Mouse (Mus musculus): Measurements from ENCODE around the gene Ssbp4. TPM values are rescaled to one million over a fixed set of nuclear protein-coding genes. Genes with fewer than 3 reads are reported as not detected.

Gene Ssbp4
- total RNA-seq, 2 experiments from 2014 or later, result 274 to 297 TPM

- no peak for TF ChIP-seq CTCF (conservative IDR thresholded peaks at IDR 0.05)
- Histone ChIP-seq H3K4me3 (no peak overlapping the region), H3K27ac (no peak overlapping the region)
- DNase-seq (ENCODE audit: low spot score in 2 of 2), result no peak
These were observed 38.1 kb upstream of the Ssbp4 start for GRCm38 (mm10) chr8:70646775-70647174.

- TF ChIP-seq CTCF (conservative IDR thresholded peaks at IDR 0.05), result no peak
- no peak for DNase-seq (ENCODE audit: low spot score in 2 of 2)
- H3K4me3 ChIP-seq, result no peak overlapping the region
- H3K27ac ChIP-seq, result no peak overlapping the region
These were observed 37.7 kb upstream of the Ssbp4 start for GRCm38 (mm10) chr8:70646369-70646768.

- H3K4me3 ChIP-seq, result no peak overlapping the region
- no peak overlapping the region for H3K27ac ChIP-seq
- no peak for TF ChIP-seq CTCF (conservative IDR thresholded peaks at IDR 0.05)
- no peak for DNase-seq (ENCODE audit: low spot score in 2 of 2)
These were observed 37.0 kb upstream of the Ssbp4 start for GRCm38 (mm10) chr8:70645501-70646224.

GRCm38 (mm10) chr8:70644065-70644464 is 35.4 kb upstream of the Ssbp4 start:
- no peak overlapping the region for H3K4me3 ChIP-seq
- TF ChIP-seq CTCF (conservative IDR thresholded peaks at IDR 0.05), result peak; percentile 62
- DNase-seq (ENCODE audit: low spot score in 2 of 2), result no peak
- H3K27ac ChIP-seq, result no peak overlapping the region

DNA sequence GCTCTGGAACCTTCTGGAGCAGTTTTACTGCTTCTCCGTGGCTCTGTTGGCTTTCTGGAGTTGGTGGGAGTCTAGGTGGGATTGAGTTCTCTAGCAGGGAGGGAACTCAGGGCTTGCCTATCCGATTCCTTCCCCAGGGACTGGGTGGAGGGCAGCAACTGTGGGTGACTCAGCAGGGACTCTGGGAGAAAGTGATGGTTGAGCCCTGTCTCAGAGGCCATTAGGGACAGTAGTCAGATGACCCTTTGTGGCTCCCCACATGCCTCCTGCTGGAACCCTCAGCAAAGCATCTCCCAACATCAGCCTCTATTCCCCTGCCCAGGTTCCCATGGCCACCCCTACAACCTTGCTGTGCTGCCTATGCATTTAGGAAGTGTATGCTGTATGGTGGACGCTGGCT is 34.3 kb upstream of the Ssbp4 start:
- DNase-seq (ENCODE audit: low spot score in 2 of 2), result no peak
- H3K4me3 ChIP-seq, result no peak overlapping the region
- TF ChIP-seq CTCF (conservative IDR thresholded peaks at IDR 0.05), result no peak
- no peak overlapping the region for H3K27ac ChIP-seq

DNA sequence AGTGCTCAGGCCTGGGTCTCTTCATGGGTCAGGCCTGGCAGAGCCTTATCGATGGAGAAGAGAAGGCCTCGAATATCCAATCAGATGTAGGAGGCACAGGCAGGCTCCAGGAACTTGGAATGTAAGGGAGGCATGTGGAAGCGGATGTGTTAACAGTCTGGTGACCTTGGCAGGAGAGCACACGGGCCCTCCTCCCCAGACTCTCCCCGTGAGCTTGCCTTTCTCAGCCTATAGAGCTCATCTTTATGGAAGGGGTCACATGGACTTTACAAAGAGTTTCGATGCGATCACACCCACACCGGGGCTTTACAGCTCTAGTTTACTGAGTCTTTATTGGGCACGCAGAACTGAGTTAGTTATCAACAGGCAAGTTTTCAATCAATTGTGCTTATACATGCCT is 30.1 kb upstream of the Ssbp4 start:
- no peak for TF ChIP-seq CTCF (conservative IDR thresholded peaks at IDR 0.05)
- no peak for DNase-seq (ENCODE audit: low spot score in 2 of 2)
- H3K4me3 ChIP-seq, result no peak overlapping the region
- H3K27ac ChIP-seq, result no peak overlapping the region

DNA sequence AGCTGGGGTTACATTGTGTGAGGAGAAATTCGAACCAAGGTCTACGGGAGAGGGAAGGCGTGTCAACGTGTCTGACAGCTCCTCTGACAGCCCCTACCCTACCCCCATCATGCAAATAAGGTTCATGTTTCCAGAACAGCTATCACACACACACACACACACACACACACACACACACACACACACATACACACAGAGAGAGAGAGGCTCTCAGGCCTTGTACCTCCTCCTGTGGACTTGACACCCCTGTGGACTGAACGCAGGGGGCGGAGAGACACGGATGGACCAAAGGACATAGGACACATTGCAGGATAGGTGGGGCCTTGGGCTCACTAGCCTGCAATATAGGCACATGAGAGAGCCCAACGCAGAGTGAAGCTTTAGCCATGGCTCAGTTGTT is 28.2 kb upstream of the Ssbp4 start:
- TF ChIP-seq CTCF (conservative IDR thresholded peaks at IDR 0.05), result no peak
- Histone ChIP-seq H3K27ac (no peak overlapping the region), H3K4me3 (no peak overlapping the region)
- DNase-seq (ENCODE audit: low spot score in 2 of 2), result no peak

- DNase-seq (ENCODE audit: low spot score in 2 of 2), result no peak
- H3K4me3 ChIP-seq, result no peak overlapping the region
- TF ChIP-seq CTCF (conservative IDR thresholded peaks at IDR 0.05), result no peak
These were observed 26.9 kb upstream of the Ssbp4 start for GRCm38 (mm10) chr8:70635527-70635926.

GRCm38 (mm10) chr8:70634066-70634465 is 25.4 kb upstream of the Ssbp4 start:
- no peak overlapping the region for H3K27ac ChIP-seq
- TF ChIP-seq CTCF (conservative IDR thresholded peaks at IDR 0.05), result no peak
- no peak for DNase-seq (ENCODE audit: low spot score in 2 of 2)

More at GRCm38 (mm10) chr8:70635527-70635926, 26.9 kb upstream of the Ssbp4 start:
- H3K27ac ChIP-seq, result no peak overlapping the region

DNA sequence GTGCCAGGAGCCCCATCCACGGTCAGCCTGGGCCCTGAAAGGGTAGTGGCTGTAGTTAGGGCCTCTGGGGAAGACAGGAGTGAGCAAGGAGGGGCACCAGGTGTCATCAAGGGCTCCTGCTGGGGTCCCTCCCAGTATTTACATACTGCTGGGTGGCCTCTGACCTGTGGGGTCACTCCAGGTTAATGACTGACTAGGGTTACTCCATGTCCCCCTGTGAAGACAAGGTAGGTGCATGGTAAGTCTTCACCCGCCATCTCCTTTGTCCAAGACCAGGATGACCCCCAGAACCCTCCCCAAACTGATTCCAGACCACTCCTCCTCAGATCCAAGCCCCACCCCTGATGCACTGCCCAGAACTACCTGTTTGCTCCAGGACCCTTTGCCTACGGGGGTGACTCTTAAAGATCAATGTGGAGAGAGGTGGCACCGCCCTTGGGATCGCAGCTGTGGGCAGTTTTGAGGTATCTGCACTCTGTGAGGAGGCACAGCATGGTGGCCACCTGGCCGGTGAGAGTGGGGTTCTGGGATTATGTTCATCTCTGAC is 23.7 kb upstream of the Ssbp4 start, which contains the start of gene Gdf15:
Gdf15 (minus strand) TSS at position 111 of the 547 bp plus-strand sequence.
- H3K4me3 ChIP-seq, result no peak within 1 kb of the TSS
- DNase-seq (ENCODE audit: low spot score in 2 of 2), result no peak
- no peak within 1 kb of the TSS for H3K27ac ChIP-seq
- no peak for TF ChIP-seq CTCF (conservative IDR thresholded peaks at IDR 0.05)

More at GRCm38 (mm10) chr8:70634066-70634465, 25.4 kb upstream of the Ssbp4 start:
- H3K4me3 ChIP-seq, result no peak overlapping the region

GRCm38 (mm10) chr8:70631436-70631835 is 22.8 kb upstream of the Ssbp4 start:
- no peak for DNase-seq (ENCODE audit: low spot score in 2 of 2)
- Histone ChIP-seq H3K4me3 (no peak overlapping the region), H3K27ac (no peak overlapping the region)
- no peak for TF ChIP-seq CTCF (conservative IDR thresholded peaks at IDR 0.05)

DNA sequence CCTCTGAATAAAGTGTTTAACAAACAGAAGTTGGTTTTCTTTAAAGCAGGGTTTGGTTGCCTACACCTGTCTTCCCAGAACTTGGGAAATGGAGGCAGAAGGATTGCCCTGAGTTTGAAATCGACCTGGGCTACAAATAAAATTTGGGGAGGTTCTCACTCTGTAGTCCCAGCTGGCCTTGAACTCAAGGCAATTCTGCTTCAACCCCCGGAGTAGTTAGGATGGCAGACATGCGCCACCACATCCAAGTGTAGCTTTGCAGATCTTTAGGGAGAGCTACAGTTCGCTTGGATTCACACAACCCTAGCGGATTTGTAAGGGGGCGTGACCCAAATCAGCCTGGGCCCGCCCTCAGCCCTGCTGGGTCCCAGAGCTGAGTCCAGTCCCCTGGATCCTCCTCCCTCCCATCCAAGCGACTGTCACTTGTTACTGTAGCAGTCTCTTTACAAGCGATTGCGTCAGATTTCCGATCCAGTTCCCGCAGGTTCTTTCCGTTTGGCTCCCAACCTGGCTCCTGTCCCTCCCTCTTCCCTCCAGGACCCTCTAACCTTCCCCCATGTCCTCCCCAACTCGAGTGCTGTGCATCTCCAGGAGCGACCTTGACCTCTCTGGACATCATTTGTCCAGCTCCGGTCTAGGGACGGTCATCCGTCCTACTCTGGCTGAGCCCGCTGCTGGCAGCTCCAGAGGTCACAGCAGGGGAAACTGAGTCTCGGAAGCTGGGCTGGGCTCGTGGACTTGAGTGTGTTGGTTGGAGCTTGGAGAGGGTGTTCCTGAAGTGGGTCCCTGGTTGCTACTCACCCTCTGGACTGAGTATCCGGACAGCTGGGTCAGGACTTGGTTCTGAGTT is 22.1 kb upstream of the Ssbp4 start:
- no peak overlapping the region for H3K27ac ChIP-seq
- no peak overlapping the region for H3K4me3 ChIP-seq
- no peak for DNase-seq (ENCODE audit: low spot score in 2 of 2)
- TF ChIP-seq CTCF (conservative IDR thresholded peaks at IDR 0.05), result no peak
